Mouse (Mus musculus) cerebellum, adult 18-20 months (tissue): ENCODE measurements at regions not wholly inside any gene's neighbourhood (a gene's known extent, or its start where the extent isn't known, plus 50 kb on each side); places are given as distances from the start of the nearest gene placed in this dataset.
"Not testable (repeated sequence)": the region's sequence is repeated elsewhere in the genome, so short reads cannot be mapped to it uniquely, and the experiment has no call there.

Experiments used
- DNase-seq, 2 experiments: peaks; one replicate each; pipeline ENCODE4 v3.0.0; 2021

GRCm38 (mm10) chr14:59075845-59076745, 66.6 kb downstream of the 1700129C05Rik start:
- DNase-seq, result no peak

- DNase-seq, result no peak
Observed at GRCm38 (mm10) chr14:59072323-59073039, 70.2 kb downstream of the 1700129C05Rik start.

DNA sequence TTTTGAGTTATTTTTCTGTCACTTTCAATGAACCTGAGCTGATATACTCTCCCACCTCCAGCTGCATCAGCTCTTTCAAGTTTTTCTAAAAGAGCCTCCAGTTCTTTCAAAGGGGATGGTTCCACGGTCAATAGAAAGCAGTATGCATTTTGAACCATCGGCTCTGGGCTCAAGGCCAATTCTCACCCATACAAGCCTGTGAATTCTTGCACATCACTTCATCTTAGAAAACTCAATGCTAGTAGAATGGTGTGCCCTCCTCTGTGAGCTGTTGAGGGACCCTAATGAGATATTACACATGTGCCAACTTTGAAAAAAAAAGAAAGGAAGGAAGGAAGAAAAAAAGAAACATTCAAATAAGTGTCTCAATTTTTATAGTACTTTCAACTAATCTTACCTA, 72.6 kb downstream of the 1700129C05Rik start:
- no peak for DNase-seq

DNA sequence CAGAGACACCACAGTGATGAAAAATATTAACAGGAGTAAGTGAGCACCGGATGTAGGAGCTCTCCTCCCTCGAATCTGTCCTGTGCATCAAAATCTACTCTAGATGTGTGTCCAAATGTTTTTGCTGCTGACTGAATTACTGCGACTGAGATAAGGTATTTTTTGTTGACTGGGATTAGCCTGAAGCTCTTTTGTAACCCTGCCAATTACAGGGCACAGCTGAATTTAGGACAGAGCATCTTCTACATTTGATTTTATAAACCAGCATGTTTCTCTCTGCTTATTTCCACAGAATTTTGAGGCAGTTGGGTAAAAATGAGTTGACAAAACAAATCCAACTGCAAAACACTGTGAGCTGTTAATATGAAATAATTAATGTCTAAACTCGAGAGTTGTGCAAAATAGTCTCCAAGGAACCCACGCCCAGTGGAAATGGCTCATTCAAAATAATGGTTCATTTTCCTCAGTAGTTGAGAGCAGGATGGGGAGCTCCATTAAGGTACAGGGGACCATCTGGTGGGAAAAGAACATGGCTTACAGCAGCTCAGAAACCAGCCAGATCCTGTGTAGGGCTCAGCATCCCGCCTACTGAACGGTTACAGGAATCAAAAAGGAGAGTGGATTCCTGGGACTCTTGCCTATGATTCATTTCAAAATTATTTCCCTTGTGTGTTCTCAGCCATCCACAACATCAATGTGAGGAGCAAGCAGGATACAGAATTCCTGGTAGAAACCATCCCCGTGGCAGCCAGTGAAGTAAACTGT, 76.1 kb downstream of the 1700129C05Rik start:
- DNase-seq, result no peak

- no peak for DNase-seq
Observed at GRCm38 (mm10) chr14:59063221-59063620, 79.5 kb downstream of the 1700129C05Rik start.

DNA sequence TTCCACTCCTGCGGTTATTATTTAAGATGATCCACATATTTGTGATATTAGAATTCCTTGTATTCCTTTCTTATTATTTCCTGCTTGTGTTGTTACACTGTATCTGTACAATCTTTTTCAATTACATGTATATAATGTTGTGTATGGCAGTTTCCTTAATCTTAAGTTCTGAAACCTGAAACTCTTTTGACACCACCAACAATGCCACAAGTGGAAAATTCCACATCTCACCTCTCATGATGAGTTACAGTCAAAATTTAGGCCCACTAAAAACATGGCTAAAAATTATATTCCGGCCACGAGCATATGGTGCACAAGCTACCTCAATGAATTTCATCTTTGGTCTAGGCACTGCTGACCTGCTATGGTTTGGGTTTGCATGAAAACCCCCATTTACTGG, 85.9 kb downstream of the 1700129C05Rik start:
- no peak for DNase-seq

DNA sequence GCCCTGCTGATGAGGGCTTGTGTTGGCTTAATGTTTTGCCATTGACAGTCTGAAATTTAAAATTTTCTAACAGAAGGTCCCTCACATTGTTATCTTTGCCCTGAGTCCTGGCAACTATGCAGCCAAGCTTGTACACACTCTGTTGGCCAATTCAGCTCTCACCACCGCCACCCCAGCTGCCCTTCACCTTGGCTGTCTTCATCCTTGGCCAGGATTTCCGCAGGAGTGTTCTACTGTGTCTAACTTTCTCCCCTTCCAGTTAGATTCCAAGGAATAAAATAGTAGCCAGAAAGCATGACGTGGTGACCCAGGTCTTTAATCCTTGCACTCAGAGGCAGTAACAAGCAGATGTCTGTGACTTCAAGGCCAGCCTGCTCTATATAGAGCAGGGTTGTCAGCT, 87.4 kb downstream of the 1700129C05Rik start:
- no peak for DNase-seq

- no peak for DNase-seq
Observed at GRCm38 (mm10) chr14:59052421-59052820, 90.3 kb downstream of the 1700129C05Rik start.

DNA sequence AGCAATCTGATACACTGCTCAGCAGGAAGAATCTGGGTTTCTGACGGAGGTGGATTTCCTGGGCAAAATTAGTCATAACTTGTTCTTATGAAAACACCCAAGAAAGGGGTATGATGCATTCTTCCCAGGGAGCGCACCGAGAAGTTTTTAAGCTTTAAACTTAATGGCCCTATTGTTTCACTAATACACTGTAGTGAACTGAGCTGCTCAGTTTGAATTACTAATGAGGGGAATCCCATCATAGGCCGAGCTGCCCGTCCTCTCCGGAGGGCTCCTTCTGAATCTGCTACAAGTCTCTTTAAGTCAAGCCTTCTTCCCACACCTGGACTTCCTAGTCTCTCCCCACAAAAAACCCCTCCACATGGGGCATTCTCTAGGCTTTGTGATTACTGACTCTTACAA, 91.2 kb downstream of the 1700129C05Rik start:
- no peak for DNase-seq

- no peak for DNase-seq
Observed at GRCm38 (mm10) chr14:59045687-59046086, 97.0 kb downstream of the 1700129C05Rik start.

DNA sequence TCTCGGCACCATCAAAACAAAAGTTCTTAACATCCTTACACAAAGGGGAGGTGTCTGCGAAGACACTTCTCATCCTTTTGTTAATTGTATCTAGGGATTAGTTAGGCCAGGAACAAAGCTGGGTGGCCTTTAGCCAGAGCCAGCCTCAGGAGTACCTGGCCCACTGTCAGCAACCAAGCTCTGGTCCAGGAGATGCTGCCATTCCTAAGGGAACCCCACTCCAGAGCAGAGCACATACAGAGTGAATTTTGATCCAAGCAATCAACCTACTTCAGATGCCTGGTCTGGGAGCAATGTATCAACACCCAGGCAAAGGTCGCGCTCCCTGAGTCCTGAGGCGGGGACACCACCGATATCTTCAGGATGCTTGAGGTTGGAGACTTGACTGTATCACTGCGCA, 97.5 kb downstream of the 1700129C05Rik start:
- DNase-seq, result no peak

DNA sequence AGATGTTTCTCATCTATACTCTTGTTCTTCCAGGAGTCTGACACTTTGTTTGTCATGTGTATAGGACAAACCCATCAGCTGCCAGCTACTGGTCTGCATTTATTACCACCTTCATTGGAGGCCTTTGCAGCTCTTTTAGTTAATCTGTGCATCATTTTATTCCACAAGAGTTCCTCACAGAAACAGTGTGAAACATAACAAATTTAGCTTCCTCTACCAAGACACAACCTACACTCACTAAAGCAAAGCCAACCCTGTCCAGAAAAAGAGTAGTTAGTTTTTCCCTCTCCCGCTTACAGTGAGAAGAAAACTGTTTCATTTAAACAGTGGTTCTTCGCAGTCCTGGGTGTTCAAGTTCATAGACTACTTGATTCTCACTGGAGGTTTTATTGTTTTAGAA, 100.5 kb downstream of the 1700129C05Rik start:
- DNase-seq, result no peak

- DNase-seq, result not testable (repeated sequence)
Observed at GRCm38 (mm10) chr14:59025757-59026156, 116.9 kb downstream of the 1700129C05Rik start.

GRCm38 (mm10) chr14:59009534-59009933, 133.2 kb downstream of the 1700129C05Rik start:
- no peak for DNase-seq

GRCm38 (mm10) chr14:58999106-58999778, 143.5 kb downstream of the 1700129C05Rik start:
- no peak for DNase-seq

- DNase-seq, result no peak
Observed at GRCm38 (mm10) chr14:58994994-58995393, 147.7 kb downstream of the 1700129C05Rik start.

DNA sequence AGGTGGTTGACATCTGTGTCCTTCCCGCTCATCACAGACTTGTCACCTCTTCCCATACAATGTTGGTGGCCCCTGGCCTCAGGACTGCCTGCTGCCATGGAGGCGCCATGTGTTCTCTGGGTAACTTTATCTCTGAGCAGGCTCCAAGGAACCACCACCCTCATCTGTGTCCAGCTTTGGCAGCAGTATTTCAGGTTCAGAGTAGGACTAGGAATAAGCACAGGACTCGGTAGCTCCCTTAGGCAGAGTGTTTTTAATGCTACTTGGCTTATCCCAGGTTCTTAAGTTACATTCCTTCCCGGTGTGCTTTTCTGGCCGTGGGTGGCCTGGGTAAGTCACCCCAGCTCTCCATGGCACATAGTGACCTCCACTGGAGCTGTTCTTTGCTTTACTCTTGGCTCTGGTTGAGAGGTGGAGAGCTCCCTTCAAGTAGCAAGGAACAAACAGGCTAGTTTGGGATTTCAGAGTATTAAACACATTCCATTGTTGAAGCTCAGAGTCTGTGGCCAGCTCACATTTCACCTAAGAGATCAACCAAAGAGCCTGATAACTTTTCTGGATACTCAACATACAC, 153.0 kb downstream of the 1700129C05Rik start:
- DNase-seq, result no peak

- no peak for DNase-seq
Observed at GRCm38 (mm10) chr14:58987688-58988087, 155.0 kb downstream of the 1700129C05Rik start.

DNA sequence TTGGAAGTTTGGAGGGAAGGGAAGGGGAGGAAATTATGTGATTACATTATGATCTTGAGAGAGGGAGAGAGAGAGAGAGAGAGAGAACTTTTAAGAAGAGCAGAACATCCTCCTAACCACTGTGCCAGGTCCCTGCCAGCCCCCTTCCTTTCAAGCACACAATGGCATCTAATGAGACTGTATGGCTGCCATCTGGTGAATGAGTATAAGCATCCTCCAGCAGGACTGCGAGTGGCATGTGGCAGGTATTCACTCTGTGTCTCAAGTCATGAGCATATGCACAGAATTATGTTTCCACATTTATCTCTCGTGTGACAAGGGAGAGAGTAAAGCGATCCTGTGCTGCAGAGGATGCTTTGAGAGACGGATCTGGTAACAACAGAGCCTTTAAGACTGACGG, 156.9 kb downstream of the 1700129C05Rik start:
- no peak for DNase-seq

GRCm38 (mm10) chr14:58976791-58977190, 165.9 kb downstream of the 1700129C05Rik start:
- DNase-seq, result no peak

DNA sequence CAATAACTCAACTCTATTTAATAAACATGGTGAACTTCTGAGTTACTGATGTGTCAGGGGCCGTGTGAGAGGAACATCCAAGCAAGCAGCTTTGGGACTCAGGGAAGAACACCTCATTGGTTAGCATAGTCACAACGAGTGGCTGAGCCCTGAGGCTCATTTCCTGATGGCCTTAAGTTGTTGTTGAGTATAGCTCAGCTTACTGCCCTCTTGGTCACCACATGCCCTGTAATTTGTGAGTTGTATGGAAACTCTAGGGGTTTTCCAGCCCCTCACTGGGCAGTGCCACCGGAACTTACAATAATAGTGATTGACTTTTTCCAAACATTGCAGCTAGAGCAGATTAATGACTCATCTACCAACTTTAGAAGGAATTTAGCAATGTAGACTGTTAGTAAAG, 173.4 kb downstream of the 1700129C05Rik start:
- no peak for DNase-seq

- no peak for DNase-seq
Observed at GRCm38 (mm10) chr14:58967975-58968374, 174.7 kb downstream of the 1700129C05Rik start.
